Mouse (Mus musculus) spleen, adult 2 months (tissue): Measurements from ENCODE around the gene Ubr3.

Source experiments
- CTCF ChIP-seq: fragments of 200-500 bp; IDR thresholded peaks from 2 replicates; pipeline ENCODE4 v1.5.1; 2011; ENCODE audit warnings: mild to moderate bottlenecking, inconsistent platforms; ENCODE audit not compliant: insufficient read depth, insufficient read length, insufficient replicate concordance; ENCODE audit errors: extremely low read depth
- POLR2A ChIP-seq: fragments of 200-500 bp; IDR thresholded peaks from 2 replicates; pipeline ENCODE4 v1.6.1; 2011; ENCODE audit warnings: low read depth, low read length, inconsistent platforms

- TF ChIP-seq CTCF (no peak), POLR2A (peak; percentile 36)
Measured at GRCm38 (mm10) chr2:69897039-69897617, at the start of gene Ubr3.
